Mouse (Mus musculus): Measurements from ENCODE around the gene Ryr3. TPM values are rescaled to one million over a fixed set of nuclear protein-coding genes. Genes with fewer than 3 reads are reported as not detected.

The Ryr3 gene
- polyA plus RNA-seq, 1 experiment from 2014 or later, result 1.1 TPM

GRCm38 (mm10) chr2:112732942-112733341, 484.0 kb downstream of the Ryr3 start:
- Histone ChIP-seq H3K4me3 (replicated peaks) (no peak overlapping the region), H3K9ac (no peak overlapping the region), H3K4me2 (replicated peaks) (no peak overlapping the region), H3K9me3 (replicated peaks) (no peaks in the 10 kb centered on the region), H3K4me1 (no peaks in the 10 kb centered on the region), H3K27me3 (no peaks in the 10 kb centered on the region), H3K27ac (replicated peaks) (no peak overlapping the region), H3K36me3 (no peaks in the 10 kb centered on the region)
- WGBS, result 67% methylated on average over 2 of the region's 2 CpGs
- ATAC-seq (ENCODE audit: insufficient number of reproducible peaks, low FRiP score, low TSS enrichment, low read depth), result no peak

DNA sequence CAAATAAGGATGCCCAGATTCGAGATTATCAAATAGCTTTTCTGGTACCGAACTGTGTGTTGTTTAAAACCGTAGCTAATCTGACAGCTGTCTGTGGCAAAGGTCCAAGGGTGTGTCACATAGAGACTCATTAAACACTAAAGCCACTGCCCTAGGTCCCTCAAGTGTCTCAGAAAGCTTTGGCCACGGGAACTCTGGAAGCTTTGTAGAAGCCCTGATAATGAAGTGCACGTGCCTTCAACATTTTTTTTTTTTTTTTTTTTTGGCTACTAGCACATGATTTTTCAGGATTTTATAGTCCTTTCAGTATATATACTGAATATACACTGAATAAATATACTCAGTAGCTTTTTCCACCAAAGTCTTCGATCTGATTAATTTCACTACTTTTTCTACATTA, 489.1 kb downstream of the Ryr3 start:
- H3K4me1 ChIP-seq, result no peaks in the 10 kb centered on the region
- no peaks in the 10 kb centered on the region for H3K36me3 ChIP-seq
- no peaks in the 10 kb centered on the region for H3K27me3 ChIP-seq
- no peak overlapping the region for H3K4me3 ChIP-seq (replicated peaks)
- ATAC-seq (ENCODE audit: insufficient number of reproducible peaks, low FRiP score, low TSS enrichment, low read depth), result no peak
- no peak overlapping the region for H3K9ac ChIP-seq
- H3K9me3 ChIP-seq (replicated peaks), result no peaks in the 10 kb centered on the region
- 39% methylated on average over 6 of the region's 6 CpGs for WGBS
- no peak overlapping the region for H3K4me2 ChIP-seq (replicated peaks)
- H3K27ac ChIP-seq (replicated peaks), result no peak overlapping the region

- Histone ChIP-seq H3K36me3 (no peaks in the 10 kb centered on the region), H3K4me2 (replicated peaks) (no peak overlapping the region), H3K4me3 (replicated peaks) (no peak overlapping the region), H3K4me1 (no peaks in the 10 kb centered on the region), H3K9ac (no peak overlapping the region), H3K27ac (replicated peaks) (no peak overlapping the region), H3K27me3 (no peaks in the 10 kb centered on the region), H3K9me3 (replicated peaks) (no peaks in the 10 kb centered on the region)
- no peak for ATAC-seq (ENCODE audit: insufficient number of reproducible peaks, low FRiP score, low TSS enrichment, low read depth)
- WGBS, result 91% methylated on average over 1 of the region's 1 CpGs
Observed at GRCm38 (mm10) chr2:112721217-112721616, 495.7 kb downstream of the Ryr3 start.

GRCm38 (mm10) chr2:112720715-112721114, 496.2 kb downstream of the Ryr3 start:
- 21% methylated on average over 3 of the region's 3 CpGs for WGBS
- no peak overlapping the region for H3K4me3 ChIP-seq (replicated peaks)
- H3K9me3 ChIP-seq (replicated peaks), result no peaks in the 10 kb centered on the region
- H3K4me2 ChIP-seq (replicated peaks), result no peak overlapping the region
- no peak for ATAC-seq (ENCODE audit: insufficient number of reproducible peaks, low FRiP score, low TSS enrichment, low read depth)
- H3K36me3 ChIP-seq, result no peaks in the 10 kb centered on the region
- no peaks in the 10 kb centered on the region for H3K4me1 ChIP-seq
- H3K27ac ChIP-seq (replicated peaks), result no peak overlapping the region
- H3K9ac ChIP-seq, result no peak overlapping the region
- no peaks in the 10 kb centered on the region for H3K27me3 ChIP-seq

- WGBS, result 66% methylated on average over 4 of the region's 4 CpGs
- ATAC-seq (ENCODE audit: insufficient number of reproducible peaks, low FRiP score, low TSS enrichment, low read depth), result no peak
- H3K4me3 ChIP-seq (replicated peaks), result no peak overlapping the region
- no peaks in the 10 kb centered on the region for H3K4me1 ChIP-seq
- H3K27me3 ChIP-seq, result no peaks in the 10 kb centered on the region
- no peaks in the 10 kb centered on the region for H3K9me3 ChIP-seq (replicated peaks)
- no peak overlapping the region for H3K4me2 ChIP-seq (replicated peaks)
- no peaks in the 10 kb centered on the region for H3K36me3 ChIP-seq
- H3K9ac ChIP-seq, result no peak overlapping the region
- no peak overlapping the region for H3K27ac ChIP-seq (replicated peaks)
Observed at GRCm38 (mm10) chr2:112714648-112715047, 502.2 kb downstream of the Ryr3 start.

GRCm38 (mm10) chr2:112681817-112682216, 535.1 kb downstream of the Ryr3 start:
- Histone ChIP-seq H3K4me1 (no peaks in the 10 kb centered on the region), H3K27ac (replicated peaks) (no peak overlapping the region), H3K27me3 (no peaks in the 10 kb centered on the region), H3K4me2 (replicated peaks) (no peak overlapping the region), H3K4me3 (replicated peaks) (no peak overlapping the region), H3K9ac (no peak overlapping the region), H3K36me3 (no peaks in the 10 kb centered on the region), H3K9me3 (replicated peaks) (no peaks in the 10 kb centered on the region)
- no peak for ATAC-seq (ENCODE audit: insufficient number of reproducible peaks, low FRiP score, low TSS enrichment, low read depth)
- 80% methylated on average over 5 of the region's 5 CpGs for WGBS

DNA sequence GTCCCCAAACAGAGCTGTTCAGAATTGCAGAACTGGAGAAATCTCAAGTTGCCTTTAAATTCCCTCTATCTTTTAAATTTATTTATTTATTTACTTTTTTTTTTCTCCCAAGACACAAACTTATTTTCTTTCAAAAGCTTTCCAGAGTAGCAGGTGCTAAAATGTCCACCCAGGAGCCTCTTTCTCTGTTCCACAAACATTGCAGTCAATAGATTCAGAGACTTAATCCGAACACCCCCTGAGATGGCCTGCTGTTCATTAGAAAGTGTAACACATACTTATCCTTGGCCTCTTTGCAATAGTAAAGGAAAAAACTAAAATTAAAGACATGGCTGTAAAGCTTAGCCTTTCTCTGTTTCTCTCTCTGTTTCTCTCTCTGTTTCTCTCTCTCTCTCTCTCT, 539.6 kb downstream of the Ryr3 start:
- Histone ChIP-seq H3K4me2 (replicated peaks) (no peak overlapping the region), H3K27me3 (no peaks in the 10 kb centered on the region), H3K4me3 (replicated peaks) (no peak overlapping the region), H3K36me3 (no peaks in the 10 kb centered on the region), H3K9me3 (replicated peaks) (no peaks in the 10 kb centered on the region), H3K9ac (no peak overlapping the region), H3K27ac (replicated peaks) (no peak overlapping the region), H3K4me1 (no peaks in the 10 kb centered on the region)
- WGBS, result 57% methylated on average over 1 of the region's 1 CpGs
- ATAC-seq (ENCODE audit: insufficient number of reproducible peaks, low FRiP score, low TSS enrichment, low read depth), result no peak

GRCm38 (mm10) chr2:112676721-112677120, 540.2 kb downstream of the Ryr3 start:
- no peak overlapping the region for H3K4me2 ChIP-seq (replicated peaks)
- no peak overlapping the region for H3K9ac ChIP-seq
- WGBS, result 48% methylated on average over 1 of the region's 1 CpGs
- no peak for ATAC-seq (ENCODE audit: insufficient number of reproducible peaks, low FRiP score, low TSS enrichment, low read depth)
- H3K4me1 ChIP-seq, result no peaks in the 10 kb centered on the region
- H3K27me3 ChIP-seq, result no peaks in the 10 kb centered on the region
- H3K27ac ChIP-seq (replicated peaks), result no peak overlapping the region
- H3K36me3 ChIP-seq, result no peaks in the 10 kb centered on the region
- no peak overlapping the region for H3K4me3 ChIP-seq (replicated peaks)
- H3K9me3 ChIP-seq (replicated peaks), result no peaks in the 10 kb centered on the region

- WGBS, result 79% methylated on average over 2 of the region's 2 CpGs
- H3K4me1 ChIP-seq, result no peaks in the 10 kb centered on the region
- no peaks in the 10 kb centered on the region for H3K27me3 ChIP-seq
- no peak for ATAC-seq (ENCODE audit: insufficient number of reproducible peaks, low FRiP score, low TSS enrichment, low read depth)
- no peaks in the 10 kb centered on the region for H3K9me3 ChIP-seq (replicated peaks)
- H3K4me2 ChIP-seq (replicated peaks), result no peak overlapping the region
- H3K9ac ChIP-seq, result no peak overlapping the region
- H3K36me3 ChIP-seq, result no peaks in the 10 kb centered on the region
- H3K27ac ChIP-seq (replicated peaks), result no peak overlapping the region
- H3K4me3 ChIP-seq (replicated peaks), result no peak overlapping the region
Observed at GRCm38 (mm10) chr2:112676175-112676574, 540.7 kb downstream of the Ryr3 start.

GRCm38 (mm10) chr2:112669461-112669860, 547.4 kb downstream of the Ryr3 start:
- Histone ChIP-seq H3K9me3 (replicated peaks) (no peaks in the 10 kb centered on the region), H3K9ac (no peak overlapping the region), H3K27ac (replicated peaks) (no peak overlapping the region), H3K4me1 (no peaks in the 10 kb centered on the region), H3K4me3 (replicated peaks) (no peak overlapping the region), H3K27me3 (no peaks in the 10 kb centered on the region), H3K4me2 (replicated peaks) (no peak overlapping the region), H3K36me3 (no peaks in the 10 kb centered on the region)
- ATAC-seq (ENCODE audit: insufficient number of reproducible peaks, low FRiP score, low TSS enrichment, low read depth), result no peak
- 80% methylated on average over 3 of the region's 3 CpGs for WGBS

DNA sequence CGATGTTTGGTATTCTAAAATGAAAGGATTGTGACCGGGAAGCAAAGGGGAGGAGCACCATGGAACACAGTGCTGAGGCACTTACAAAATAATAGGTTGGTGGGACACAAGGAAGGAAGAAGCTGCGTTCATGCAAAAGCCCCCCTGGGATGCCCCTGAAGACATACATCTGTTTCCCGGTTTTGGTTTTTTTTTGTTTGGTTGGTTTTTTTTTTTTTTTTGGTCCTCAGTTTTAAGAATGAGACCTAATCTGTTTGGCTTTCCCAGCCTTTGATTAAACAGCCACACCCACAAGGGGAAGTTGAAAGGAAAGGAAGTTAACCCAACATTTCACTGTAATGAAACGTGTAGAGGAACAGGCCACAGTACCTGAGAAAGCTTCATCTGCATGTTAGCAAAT, 560.8 kb downstream of the Ryr3 start:
- WGBS, result 48% methylated on average over 5 of the region's 5 CpGs

GRCm38 (mm10) chr2:112653836-112654235, 563.1 kb downstream of the Ryr3 start:
- Histone ChIP-seq H3K4me2 (replicated peaks) (no peak overlapping the region), H3K36me3 (no peaks in the 10 kb centered on the region), H3K4me1 (no peaks in the 10 kb centered on the region), H3K27me3 (no peaks in the 10 kb centered on the region), H3K27ac (replicated peaks) (no peak overlapping the region), H3K9ac (no peak overlapping the region), H3K4me3 (replicated peaks) (no peak overlapping the region), H3K9me3 (replicated peaks) (no peaks in the 10 kb centered on the region)
- ATAC-seq (ENCODE audit: insufficient number of reproducible peaks, low FRiP score, low TSS enrichment, low read depth), result no peak
- WGBS, result 62% methylated on average over 3 of the region's 3 CpGs

More for the DNA sequence above, 560.8 kb downstream of the Ryr3 start:
- Histone ChIP-seq H3K9ac (no peak overlapping the region), H3K27ac (replicated peaks) (no peak overlapping the region), H3K36me3 (no peaks in the 10 kb centered on the region), H3K9me3 (replicated peaks) (no peaks in the 10 kb centered on the region), H3K4me3 (replicated peaks) (no peak overlapping the region), H3K27me3 (no peaks in the 10 kb centered on the region), H3K4me2 (replicated peaks) (no peak overlapping the region), H3K4me1 (no peaks in the 10 kb centered on the region)
- ATAC-seq (ENCODE audit: insufficient number of reproducible peaks, low FRiP score, low TSS enrichment, low read depth), result no peak

Data from embryonic facial prominence, embryonic 15.5 days (tissue).